Mouse (Mus musculus) gastrocnemius, postnatal 4 days (tissue): ENCODE data around the gene Gcn1l1. TPM values are rescaled to one million over a fixed set of nuclear protein-coding genes. Genes with fewer than 3 reads are reported as not detected.

ENCODE experiments used
- DNase-seq, 2 experiments: peaks; one replicate each; pipeline ENCODE4 v3.0.0; 2021 to 2022; ENCODE audit warnings: low spot score in 2 of 2, mixed read lengths in 2 of 2
- microRNA-seq: library from miRNA; unstranded; fragments of <30 nt; microRNA quantifications from one replicate; pipeline ENCODE4 v1.2.0, GENCODE M21; 2021
- total RNA-seq, 2 experiments: library from RNA; stranded (reverse); gene quantifications; 2 replicates each; pipeline ENCODE4 v1.2.3; 2021

Gcn1l1 gene
- total RNA-seq, 2 experiments from 2014 or later, result 48.8 to 50.7 TPM

DNA sequence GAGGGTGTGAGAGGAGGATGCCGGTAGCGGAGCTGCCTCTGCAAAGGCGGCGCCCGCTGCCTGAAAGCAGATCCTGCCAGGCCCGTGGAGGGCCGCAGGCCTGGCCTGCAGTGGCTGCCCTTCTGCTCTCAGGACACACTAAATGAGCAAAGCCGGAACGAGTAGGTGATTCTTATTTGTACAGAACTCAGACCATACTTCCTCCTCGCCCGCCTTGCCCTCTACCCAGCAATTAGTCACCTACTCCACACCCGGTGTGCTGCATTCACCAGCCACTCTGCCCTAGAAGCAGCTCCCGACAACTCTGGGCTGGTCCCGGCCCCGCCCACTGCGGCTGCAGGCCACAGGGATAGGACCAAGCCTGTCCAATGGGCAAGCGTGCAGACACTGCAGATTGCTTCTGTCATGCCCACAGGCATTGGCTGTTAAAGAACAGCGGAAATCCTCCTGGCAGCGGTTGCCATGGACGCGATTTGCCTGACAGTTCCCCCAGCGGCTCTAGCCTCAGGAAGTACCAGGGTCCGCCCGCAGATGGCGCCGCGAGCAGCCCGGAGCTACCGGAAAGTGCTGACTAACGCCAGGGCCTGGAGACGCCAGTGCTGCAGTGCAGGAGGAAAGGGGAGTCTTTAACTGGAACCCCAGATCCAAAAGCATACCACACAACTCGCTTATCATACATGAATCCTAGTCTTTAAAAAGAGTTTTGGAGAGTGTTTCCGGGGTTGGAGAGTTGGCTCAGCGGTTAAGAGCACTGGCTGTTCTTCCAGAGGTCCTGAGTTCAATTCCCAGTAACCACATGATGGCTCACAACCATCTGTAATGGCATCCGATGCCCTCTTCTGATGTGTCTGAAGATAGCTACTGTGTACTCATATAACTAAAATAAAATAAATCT, 87.9 kb downstream of the Gcn1l1 start:
- peak; percentile 98 to 100 for DNase-seq

DNA sequence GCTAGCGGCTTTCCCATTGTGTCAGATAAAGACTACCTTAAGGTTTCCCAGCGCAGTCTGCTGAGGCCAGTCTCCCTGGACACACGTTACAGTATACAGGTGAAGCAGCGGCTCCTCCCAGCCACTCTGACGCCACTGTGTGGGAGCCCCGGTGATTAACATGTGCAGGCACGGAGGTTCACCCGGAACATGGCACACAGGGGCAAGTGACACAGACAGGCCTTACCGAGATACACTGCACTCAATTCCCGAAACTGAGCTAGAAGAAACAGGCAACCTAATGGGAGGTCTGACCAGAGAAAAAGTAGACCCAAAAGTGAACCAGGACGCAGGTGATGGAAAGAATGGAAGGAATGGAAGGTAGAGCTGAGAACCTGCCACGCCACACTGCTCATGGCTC, 88.7 kb downstream of the Gcn1l1 start:
- DNase-seq, result no peak

DNA sequence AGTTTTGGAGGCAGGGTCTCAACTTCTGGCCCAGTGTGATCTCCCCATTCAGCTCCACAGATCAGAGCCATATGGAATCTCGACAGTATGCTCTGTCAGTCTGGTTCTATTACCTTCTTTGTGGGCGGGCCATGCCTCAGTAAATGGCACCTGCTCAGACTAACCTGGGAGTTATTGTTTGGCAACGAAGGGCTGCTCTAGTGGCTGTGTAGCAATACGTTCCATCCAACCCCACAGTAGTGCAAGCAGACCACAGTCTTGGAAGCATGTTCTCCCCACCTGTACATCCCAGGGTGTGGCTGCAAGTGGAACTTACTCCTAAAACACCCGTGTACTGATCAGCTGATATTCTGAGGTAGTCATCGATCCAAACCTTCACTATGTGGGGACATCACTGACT, 91.6 kb downstream of the Gcn1l1 start:
- no peak for DNase-seq

DNA sequence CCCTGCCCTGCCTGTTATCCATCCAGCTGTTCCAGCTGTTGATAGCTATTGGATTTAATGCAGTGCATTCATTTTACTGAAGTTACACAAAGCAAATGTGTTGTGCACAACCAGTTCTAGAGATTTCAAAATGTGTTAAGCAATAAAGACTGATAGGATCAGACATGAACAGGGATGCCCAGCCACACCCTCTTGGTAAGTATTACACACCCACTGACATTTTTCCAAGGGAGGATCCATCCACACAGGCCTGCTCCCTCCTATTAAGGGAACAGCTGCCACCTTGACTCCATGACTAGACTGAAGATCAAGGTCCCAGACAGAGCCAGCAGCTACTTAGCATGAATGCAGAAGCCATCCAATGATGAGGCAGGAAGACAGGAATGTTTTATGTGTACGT, 92.2 kb downstream of the Gcn1l1 start:
- no peak for DNase-seq

DNA sequence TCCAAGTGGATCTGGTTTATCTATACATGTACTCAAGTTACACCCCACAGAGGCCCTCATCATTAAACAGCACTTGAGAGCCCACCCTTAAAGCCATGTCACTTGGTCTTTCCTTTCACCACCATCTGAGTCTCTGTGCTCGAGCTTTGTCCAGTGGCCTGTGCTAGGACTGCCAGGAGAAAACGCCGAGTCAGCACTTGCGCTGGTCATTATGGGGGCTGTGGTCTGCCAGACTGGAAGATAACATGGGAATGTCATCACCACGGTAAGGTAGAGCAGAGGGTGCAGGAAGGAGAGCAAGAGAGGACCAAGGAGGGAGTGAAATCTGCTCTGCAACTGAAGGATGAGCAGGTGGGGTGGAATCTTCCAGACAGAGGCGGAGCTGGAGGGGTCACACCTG, 93.3 kb downstream of the Gcn1l1 start:
- no peak for DNase-seq

DNA sequence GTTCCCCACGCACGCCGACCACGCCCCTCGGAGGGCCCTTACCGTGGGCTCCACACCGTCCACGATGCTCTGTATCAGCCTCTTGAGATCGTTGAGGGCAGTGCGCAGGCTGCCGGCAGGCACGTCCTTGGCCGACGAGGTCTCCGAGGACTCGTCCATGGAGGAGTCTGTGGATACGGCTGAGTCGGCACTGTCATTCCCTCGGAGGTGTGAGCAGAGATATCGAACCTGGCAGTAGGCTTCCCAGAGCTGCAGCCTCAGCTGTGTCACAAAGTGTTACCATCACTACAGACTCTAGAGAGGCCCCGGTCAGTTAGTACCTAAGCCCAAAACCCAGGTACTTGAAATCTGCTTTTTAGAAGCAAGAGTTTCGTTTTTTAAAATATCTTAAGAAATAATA, 97.6 kb downstream of the Gcn1l1 start:
- no peak for DNase-seq

DNA sequence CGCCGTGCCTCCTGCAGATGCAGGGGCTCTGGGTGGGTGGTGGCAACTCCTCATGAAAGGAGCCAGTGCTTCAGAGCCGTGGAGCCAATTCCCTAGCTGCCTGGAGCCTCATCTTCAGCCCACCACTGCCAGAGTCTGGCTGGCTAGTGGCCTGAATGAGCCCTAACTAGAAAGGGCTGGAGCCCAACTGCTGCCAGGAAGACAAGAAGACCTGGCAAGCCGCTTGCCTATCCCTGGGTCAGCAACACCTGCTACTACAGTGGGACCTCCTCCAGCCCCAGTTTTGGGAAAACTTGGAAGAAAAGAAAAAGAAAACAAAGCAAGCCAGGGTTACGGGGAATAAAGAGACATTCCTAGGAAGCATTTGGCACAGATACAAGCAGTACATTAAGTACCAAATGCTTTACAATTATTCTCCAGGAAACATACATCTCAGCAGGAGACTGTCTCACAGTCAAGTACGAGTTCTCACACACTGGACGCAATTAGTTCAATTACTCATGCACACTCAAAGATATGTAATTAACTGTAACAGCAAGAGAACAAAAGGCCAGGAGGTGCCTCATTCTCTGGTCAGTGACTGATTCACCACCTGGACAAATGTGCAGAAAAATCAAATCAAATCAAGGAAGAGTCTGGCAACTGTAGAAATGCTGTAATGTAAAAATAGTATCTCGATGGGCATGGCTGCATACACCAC, 101.5 kb downstream of the Gcn1l1 start:
- DNase-seq, result no peak

DNA sequence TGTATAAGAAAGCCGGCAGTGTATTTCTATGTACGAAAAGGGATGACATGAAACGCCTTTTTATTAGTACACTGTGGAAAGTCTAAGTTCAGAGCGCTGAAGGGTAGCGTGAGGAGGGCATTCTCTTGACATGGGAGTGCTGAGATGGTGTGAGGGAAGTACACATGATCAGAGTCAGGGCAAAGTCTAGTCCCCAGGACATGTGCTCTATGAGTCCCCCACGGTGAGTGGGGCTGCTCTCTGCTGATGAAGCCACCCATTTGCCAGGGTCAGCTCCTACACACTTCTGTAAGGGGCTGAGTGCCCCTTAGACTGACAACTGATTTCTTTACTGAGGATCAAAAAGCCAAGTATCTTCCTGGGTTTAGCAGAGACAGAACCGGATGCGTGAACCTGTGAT, 102.2 kb downstream of the Gcn1l1 start:
- no peak for DNase-seq

DNA sequence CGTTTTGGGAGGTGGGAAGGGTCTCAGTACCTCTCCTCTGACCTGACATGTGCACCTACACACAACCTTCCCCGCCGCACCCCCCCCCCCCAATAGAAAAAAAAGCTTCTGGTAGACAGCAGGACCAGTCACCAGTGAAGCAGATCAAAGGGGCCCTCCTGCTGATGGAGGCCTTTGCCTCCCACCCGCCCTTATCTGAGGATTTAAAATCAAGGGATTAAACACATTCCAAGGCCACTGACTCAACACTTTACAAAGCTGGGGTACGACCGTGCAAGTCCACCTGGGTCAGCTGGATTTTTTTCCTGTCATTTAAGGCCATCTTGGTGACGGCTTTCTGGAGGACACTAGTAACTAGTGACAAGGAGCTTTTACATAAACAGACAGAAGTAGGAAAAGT, 102.8 kb downstream of the Gcn1l1 start:
- no peak for DNase-seq

DNA sequence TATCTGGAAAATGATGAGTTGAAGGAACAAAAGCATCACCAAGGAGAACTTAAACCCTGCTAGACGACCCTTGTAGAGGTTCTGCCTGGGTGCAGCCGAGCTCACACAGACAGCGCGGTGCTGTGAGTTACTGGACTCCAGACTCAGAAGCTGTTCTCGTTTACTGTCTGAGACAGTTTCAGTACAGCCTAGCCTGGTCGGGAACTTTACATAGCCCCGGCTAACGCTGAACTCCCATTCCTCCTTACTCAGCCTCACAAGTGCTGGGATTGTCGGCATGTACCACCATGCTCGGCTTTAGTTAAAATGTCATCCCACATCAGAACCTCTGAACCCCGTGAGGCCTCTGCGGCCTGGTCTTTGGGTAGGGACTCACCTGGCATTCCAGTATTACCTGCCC, 103.9 kb downstream of the Gcn1l1 start:
- no peak for DNase-seq

DNA sequence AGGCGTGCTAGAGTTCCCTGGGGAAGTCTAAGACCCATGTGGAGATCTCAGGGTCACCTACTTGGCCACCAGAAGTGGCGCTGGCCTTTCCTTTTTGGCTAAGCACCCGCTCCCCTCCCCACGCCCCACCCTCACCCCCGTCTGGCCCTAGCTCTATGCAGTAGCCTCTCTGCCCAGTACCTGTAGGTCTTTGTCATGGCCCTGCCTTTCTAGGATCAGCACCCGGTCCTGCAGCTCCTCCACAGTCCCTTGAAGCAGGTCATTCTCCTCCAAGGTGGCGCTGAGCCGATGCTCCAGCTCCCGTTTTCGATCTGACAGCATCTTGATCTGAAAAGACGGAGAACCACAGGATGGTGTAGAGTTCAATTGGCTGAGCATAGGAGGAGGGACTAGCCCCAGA, 104.9 kb downstream of the Gcn1l1 start:
- no peak for DNase-seq

DNA sequence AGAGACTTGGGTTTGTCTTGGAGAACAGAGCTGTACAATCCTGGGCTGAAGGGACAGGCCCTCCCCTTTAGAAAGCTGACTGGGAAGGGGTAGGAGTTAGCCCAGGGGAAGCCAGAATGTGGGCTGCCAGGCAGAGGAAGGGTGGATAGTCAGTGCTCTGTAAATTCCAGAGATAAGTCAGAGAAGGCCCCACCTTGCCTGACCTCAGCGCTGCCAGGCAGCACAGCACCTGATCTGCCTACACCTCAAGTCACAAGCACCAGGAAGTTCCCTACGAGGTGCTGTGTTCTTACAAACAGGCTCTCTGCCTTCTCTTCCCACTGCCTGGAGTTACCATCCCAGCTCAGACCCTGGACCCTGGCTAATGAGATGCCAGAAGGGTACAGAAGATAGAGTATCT, 105.4 kb downstream of the Gcn1l1 start:
- DNase-seq, result no peak

DNA sequence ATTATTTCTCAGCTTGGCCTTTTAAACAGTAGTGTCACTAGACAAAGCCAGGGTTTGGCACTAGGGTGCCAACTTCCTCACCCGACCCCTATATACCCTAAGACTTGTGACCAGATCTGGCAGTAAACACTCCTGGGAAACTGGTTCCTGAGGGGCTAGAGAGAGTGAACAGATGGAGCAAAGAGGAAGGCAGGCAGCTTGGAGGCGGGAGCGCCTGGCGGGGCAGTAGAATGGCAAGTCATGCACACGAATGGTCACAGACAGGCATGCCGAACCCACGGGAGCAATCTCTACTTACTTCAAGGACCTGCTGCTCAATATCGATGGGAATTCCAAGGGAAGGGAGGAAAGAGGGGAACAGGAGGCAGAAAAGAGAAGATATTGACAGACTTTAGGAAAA, 106.8 kb downstream of the Gcn1l1 start:
- no peak for DNase-seq

Small RNAs within 50 kb of the gene (microRNA-seq; reads per million reads assigned to microRNA genes)
- not detected for gene Mir7029
- not detected for gene Mir7030

Other genes with a start within 250 kb of the Gcn1l1 start
- 10 to 100 TPM; 38.2 to 42.8 TPM for gene Srsf9, start 238.1 kb upstream of the Gcn1l1 start, total RNA-seq
- 10 to 100 TPM; 19.5 to 21.6 TPM for gene Gatc, start 224.1 kb upstream of the Gcn1l1 start, total RNA-seq
- 10 to 100 TPM; 19.7 to 22.8 TPM for gene Triap1, start 224.0 kb upstream of the Gcn1l1 start, total RNA-seq
- gene Cox6a1, start 216.3 kb upstream of the Gcn1l1 start, total RNA-seq, result 100 to 1,000 TPM; 236 to 243 TPM
- gene Msi1, start 135.7 kb upstream of the Gcn1l1 start, total RNA-seq, result 1 to 10 TPM; 6.2 to 6.5 TPM
- gene Pla2g1b, start 99.0 kb upstream of the Gcn1l1 start, total RNA-seq, result not detected
- 10 to 100 TPM; 13.4 to 16.8 TPM for gene Sirt4, start 80.5 kb upstream of the Gcn1l1 start, total RNA-seq
- 100 to 1,000 TPM; 170 to 175 TPM for gene Pxn, start 58.6 kb upstream of the Gcn1l1 start, total RNA-seq
- gene Rplp0, start 5.8 kb upstream of the Gcn1l1 start, total RNA-seq, result 1,000 to 10,000 TPM; 1,089 to 1,227 TPM
- 10 to 100 TPM; 43.1 to 46.8 TPM for gene Rab35, start 66.7 kb downstream of the Gcn1l1 start, total RNA-seq
- 1 to 10 TPM; 6.8 to 6.9 TPM for gene Bicdl1, start 166.4 kb downstream of the Gcn1l1 start, total RNA-seq